Mouse (Mus musculus): ENCODE data around the gene Olfr1054. TPM values are rescaled to one million over a fixed set of nuclear protein-coding genes. Genes with fewer than 3 reads are reported as not detected.
"Not testable (repeated sequence)": the region's sequence is repeated elsewhere in the genome, so short reads cannot be mapped to it uniquely, and the experiment has no call there.

Olfr1054 gene
- not detected in 2 replicates for polyA plus RNA-seq (2012; ENCODE audit: insufficient read depth, insufficient read length, missing spikeins)

GRCm38 (mm10) chr2:86335333-86335732 lies at the start of gene Olfr1054:
TSS of gene Olfr1054 (minus strand) at chr2:86335433.
- Histone ChIP-seq H3K4me3 (ENCODE audit: insufficient read depth, low read depth, low read length) (no peak within 1 kb of the TSS), H3K27ac (replicated peaks; ENCODE audit: low read depth, low read length) (no peak within 1 kb of the TSS), H3K4me1 (ENCODE audit: control insufficient read depth, insufficient read depth, insufficient read length, low read length) (no peaks in the 10 kb centered on the region)

- Histone ChIP-seq H3K4me1 (ENCODE audit: control insufficient read depth, insufficient read depth, insufficient read length, low read length) (no peaks in the 10 kb centered on the region), H3K4me3 (ENCODE audit: insufficient read depth, low read depth, low read length) (no peak within 1 kb of the TSS), H3K27ac (replicated peaks; ENCODE audit: low read depth, low read length) (no peak within 1 kb of the TSS)
Observed at GRCm38 (mm10) chr2:86378293-86378692, 43.1 kb upstream of the Olfr1054 start, which contains the start of gene Olfr1057. TSS of gene Olfr1057 (minus strand) at chr2:86378393.

- not testable (repeated sequence) for H3K27ac ChIP-seq (replicated peaks; ENCODE audit: low read depth, low read length); H3K4me1 ChIP-seq (ENCODE audit: control insufficient read depth, insufficient read depth, insufficient read length, low read length); H3K4me3 ChIP-seq (ENCODE audit: insufficient read depth, low read depth, low read length)
Observed at GRCm38 (mm10) chr2:86366342-86366741, 31.1 kb upstream of the Olfr1054 start.

GRCm38 (mm10) chr2:86362369-86362768 lies 27.1 kb upstream of the Olfr1054 start, which contains the start of gene Olfr1056:
TSS of gene Olfr1056 (minus strand) at chr2:86362469.
- Histone ChIP-seq H3K27ac (replicated peaks; ENCODE audit: low read depth, low read length) (no peak within 1 kb of the TSS), H3K4me3 (ENCODE audit: insufficient read depth, low read depth, low read length) (no peak within 1 kb of the TSS), H3K4me1 (ENCODE audit: control insufficient read depth, insufficient read depth, insufficient read length, low read length) (no peaks in the 10 kb centered on the region)

GRCm38 (mm10) chr2:86351751-86352150 lies 16.5 kb upstream of the Olfr1054 start:
- H3K4me3 ChIP-seq (ENCODE audit: insufficient read depth, low read depth, low read length); H3K4me1 ChIP-seq (ENCODE audit: control insufficient read depth, insufficient read depth, insufficient read length, low read length); H3K27ac ChIP-seq (replicated peaks; ENCODE audit: low read depth, low read length): not testable (repeated sequence)

GRCm38 (mm10) chr2:86350184-86350583 lies 15.0 kb upstream of the Olfr1054 start, which contains the start of gene Olfr1055:
TSS of gene Olfr1055 (minus strand) at chr2:86350284.
- no peak within 1 kb of the TSS for H3K4me3 ChIP-seq (ENCODE audit: insufficient read depth, low read depth, low read length)
- no peak within 1 kb of the TSS for H3K27ac ChIP-seq (replicated peaks; ENCODE audit: low read depth, low read length)
- H3K4me1 ChIP-seq (ENCODE audit: control insufficient read depth, insufficient read depth, insufficient read length, low read length) = no peaks in the 10 kb centered on the region

GRCm38 (mm10) chr2:86315184-86315583 lies 20.0 kb downstream of the Olfr1054 start, which contains the start of gene Olfr1053:
TSS of gene Olfr1053 (minus strand) at chr2:86315284.
- Histone ChIP-seq H3K4me1 (ENCODE audit: control insufficient read depth, insufficient read depth, insufficient read length, low read length) (no peaks in the 10 kb centered on the region), H3K4me3 (ENCODE audit: insufficient read depth, low read depth, low read length) (no peak within 1 kb of the TSS), H3K27ac (replicated peaks; ENCODE audit: low read depth, low read length) (no peak within 1 kb of the TSS)

GRCm38 (mm10) chr2:86292155-86292554 lies 43.1 kb downstream of the Olfr1054 start, which contains the start of gene Olfr1052:
TSS of gene Olfr1052 (plus strand) at chr2:86292455.
- Histone ChIP-seq H3K4me1 (ENCODE audit: control insufficient read depth, insufficient read depth, insufficient read length, low read length) (no peaks in the 10 kb centered on the region), H3K27ac (replicated peaks; ENCODE audit: low read depth, low read length) (no peak within 1 kb of the TSS), H3K4me3 (ENCODE audit: insufficient read depth, low read depth, low read length) (no peak within 1 kb of the TSS)

Other genes with a start within 250 kb of the Olfr1054 start
- not detected in 2 replicates for gene Olfr1037, start 248.0 kb downstream of the Olfr1054 start, polyA plus RNA-seq (2012; ENCODE audit: insufficient read depth, insufficient read length, missing spikeins)
- gene Olfr1039, start 199.5 kb downstream of the Olfr1054 start, polyA plus RNA-seq (2012; ENCODE audit: insufficient read depth, insufficient read length, missing spikeins) = not detected in 2 replicates
- not detected in 2 replicates for gene Olfr1040, start 188.7 kb downstream of the Olfr1054 start, polyA plus RNA-seq (2012; ENCODE audit: insufficient read depth, insufficient read length, missing spikeins)
- gene Olfr1042, start 173.6 kb downstream of the Olfr1054 start, polyA plus RNA-seq (2012; ENCODE audit: insufficient read depth, insufficient read length, missing spikeins) = not detected in 2 replicates
- not detected in 2 replicates for gene Olfr1043, start 167.9 kb downstream of the Olfr1054 start, polyA plus RNA-seq (2012; ENCODE audit: insufficient read depth, insufficient read length, missing spikeins)
- not detected in 2 replicates for gene Olfr1044, start 157.6 kb downstream of the Olfr1054 start, polyA plus RNA-seq (2012; ENCODE audit: insufficient read depth, insufficient read length, missing spikeins)
- not detected in 2 replicates for gene Olfr52, start 149.8 kb downstream of the Olfr1054 start, polyA plus RNA-seq (2012; ENCODE audit: insufficient read depth, insufficient read length, missing spikeins)
- not detected in 2 replicates for gene Olfr1045, start 132.4 kb downstream of the Olfr1054 start, polyA plus RNA-seq (2012; ENCODE audit: insufficient read depth, insufficient read length, missing spikeins)
- not detected in 2 replicates for gene Olfr1046, start 116.1 kb downstream of the Olfr1054 start, polyA plus RNA-seq (2012; ENCODE audit: insufficient read depth, insufficient read length, missing spikeins)
- not detected in 2 replicates for gene Olfr1047, start 104.0 kb downstream of the Olfr1054 start, polyA plus RNA-seq (2012; ENCODE audit: insufficient read depth, insufficient read length, missing spikeins)
- not detected in 2 replicates for gene Olfr1048, start 95.1 kb downstream of the Olfr1054 start, polyA plus RNA-seq (2012; ENCODE audit: insufficient read depth, insufficient read length, missing spikeins)
- not detected in 2 replicates for gene Olfr1049, start 77.1 kb downstream of the Olfr1054 start, polyA plus RNA-seq (2012; ENCODE audit: insufficient read depth, insufficient read length, missing spikeins)
- not detected in 2 replicates for gene Olfr1051, start 56.3 kb downstream of the Olfr1054 start, polyA plus RNA-seq (2012; ENCODE audit: insufficient read depth, insufficient read length, missing spikeins)
- not detected in 2 replicates for gene Olfr1052, start 43.0 kb downstream of the Olfr1054 start, polyA plus RNA-seq (2012; ENCODE audit: insufficient read depth, insufficient read length, missing spikeins)
- gene Olfr1053, start 20.1 kb downstream of the Olfr1054 start, polyA plus RNA-seq (2012; ENCODE audit: insufficient read depth, insufficient read length, missing spikeins) = not detected in 2 replicates
- gene Olfr1055, start 14.9 kb upstream of the Olfr1054 start, polyA plus RNA-seq (2012; ENCODE audit: insufficient read depth, insufficient read length, missing spikeins) = not detected in 2 replicates
- not detected in 2 replicates for gene Olfr1056, start 27.0 kb upstream of the Olfr1054 start, polyA plus RNA-seq (2012; ENCODE audit: insufficient read depth, insufficient read length, missing spikeins)
- not detected in 2 replicates for gene Olfr1057, start 43.0 kb upstream of the Olfr1054 start, polyA plus RNA-seq (2012; ENCODE audit: insufficient read depth, insufficient read length, missing spikeins)
- not detected in 2 replicates for gene Olfr1058, start 53.1 kb upstream of the Olfr1054 start, polyA plus RNA-seq (2012; ENCODE audit: insufficient read depth, insufficient read length, missing spikeins)
- gene Olfr1061, start 78.6 kb upstream of the Olfr1054 start, polyA plus RNA-seq (2012; ENCODE audit: insufficient read depth, insufficient read length, missing spikeins) = not detected in 2 replicates
- gene Olfr1062, start 91.3 kb upstream of the Olfr1054 start, polyA plus RNA-seq (2012; ENCODE audit: insufficient read depth, insufficient read length, missing spikeins) = not detected in 2 replicates
- not detected in 2 replicates for gene Olfr1065, start 115.2 kb upstream of the Olfr1054 start, polyA plus RNA-seq (2012; ENCODE audit: insufficient read depth, insufficient read length, missing spikeins)
- not detected in 2 replicates for gene Olfr1066, start 120.8 kb upstream of the Olfr1054 start, polyA plus RNA-seq (2012; ENCODE audit: insufficient read depth, insufficient read length, missing spikeins)
- not detected in 2 replicates for gene Olfr228, start 152.0 kb upstream of the Olfr1054 start, polyA plus RNA-seq (2012; ENCODE audit: insufficient read depth, insufficient read length, missing spikeins)
- not detected in 2 replicates for gene Olfr1076, start 173.0 kb upstream of the Olfr1054 start, polyA plus RNA-seq (2012; ENCODE audit: insufficient read depth, insufficient read length, missing spikeins)
- gene Olfr1079, start 207.0 kb upstream of the Olfr1054 start, polyA plus RNA-seq (2012; ENCODE audit: insufficient read depth, insufficient read length, missing spikeins) = not detected in 2 replicates
- not detected in 2 replicates for gene Olfr1080, start 222.8 kb upstream of the Olfr1054 start, polyA plus RNA-seq (2012; ENCODE audit: insufficient read depth, insufficient read length, missing spikeins)

Measured in brown adipose tissue, adult 24 weeks (tissue).